Mouse (Mus musculus): ENCODE measurements around the gene Adcyap1.

The Adcyap1 gene

DNA sequence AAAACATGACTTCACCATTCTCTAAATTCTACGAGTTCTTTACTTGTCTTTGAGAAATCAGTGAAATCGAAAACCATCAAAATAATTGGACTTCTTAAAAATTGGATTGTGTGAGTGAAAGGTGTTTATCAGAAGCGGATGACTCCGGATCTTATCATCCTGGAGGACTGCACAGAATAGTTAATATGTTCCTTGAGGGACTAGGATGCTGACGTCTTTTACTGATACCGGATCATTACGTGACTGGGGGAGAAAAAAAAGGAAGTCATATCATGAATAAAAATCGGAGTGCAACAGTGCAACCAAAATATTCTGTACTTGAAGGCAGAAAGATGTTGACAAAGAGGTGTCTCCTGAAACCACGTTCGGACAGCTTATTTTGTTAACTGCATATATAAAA is at the start of gene Adcyap1:
Gene Adcyap1, plus strand, starts transcription at position 301 of the 400 bp plus-strand sequence.
- no peak for DNase-seq (ENCODE audit: extremely low read depth, insufficient read length, low spot score)

DNA sequence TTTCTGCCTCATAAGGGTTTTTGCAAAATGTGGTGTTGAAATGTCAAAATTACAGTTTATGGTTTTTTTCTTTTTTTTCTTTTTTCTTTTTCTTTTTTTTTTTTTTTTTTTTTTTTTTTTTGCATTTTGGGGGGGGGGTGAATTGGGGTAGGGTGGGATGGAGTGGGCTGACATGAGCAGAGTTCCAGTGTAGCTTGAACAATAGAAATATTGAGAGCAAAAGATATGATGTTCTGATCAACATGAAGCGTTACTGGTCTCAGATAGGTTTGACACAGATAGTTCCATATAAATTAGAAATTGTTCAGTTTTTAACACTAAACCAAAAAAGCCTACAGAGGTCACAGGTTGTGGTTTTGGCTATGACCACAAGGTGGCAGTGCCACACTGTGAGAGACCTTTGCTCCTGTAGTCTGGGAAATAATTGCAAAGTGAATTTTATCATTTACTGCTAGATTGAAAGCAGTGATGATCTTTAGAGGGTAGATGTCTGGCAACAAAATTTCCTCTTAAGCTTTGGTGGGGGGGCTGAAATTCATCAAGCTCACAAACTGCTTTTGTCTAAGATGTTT is 40.5 kb upstream of the Adcyap1 start:
- DNase-seq (ENCODE audit: extremely low read depth, insufficient read length, low spot score): peak; percentile 13

DNA sequence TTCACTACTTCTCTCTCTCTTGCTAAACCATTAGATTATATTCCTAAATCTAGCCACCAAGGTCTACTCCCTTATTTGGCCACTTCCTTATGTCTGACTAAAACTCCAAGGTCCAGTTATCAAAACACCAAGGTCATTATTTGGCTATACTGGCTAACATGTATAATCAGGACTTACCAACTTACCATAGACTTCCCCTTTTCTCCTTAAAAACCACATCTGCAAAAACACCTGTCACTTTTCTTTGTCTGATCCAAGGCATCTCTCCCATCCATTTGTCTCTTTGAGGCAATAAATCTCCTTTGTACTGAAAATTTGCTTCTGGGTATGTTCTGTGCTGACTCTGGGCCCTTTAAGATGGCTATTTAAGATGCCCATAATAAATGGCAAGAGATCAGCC is 29.2 kb upstream of the Adcyap1 start:
- no peak for DNase-seq (ENCODE audit: extremely low read depth, insufficient read length, low spot score)

DNA sequence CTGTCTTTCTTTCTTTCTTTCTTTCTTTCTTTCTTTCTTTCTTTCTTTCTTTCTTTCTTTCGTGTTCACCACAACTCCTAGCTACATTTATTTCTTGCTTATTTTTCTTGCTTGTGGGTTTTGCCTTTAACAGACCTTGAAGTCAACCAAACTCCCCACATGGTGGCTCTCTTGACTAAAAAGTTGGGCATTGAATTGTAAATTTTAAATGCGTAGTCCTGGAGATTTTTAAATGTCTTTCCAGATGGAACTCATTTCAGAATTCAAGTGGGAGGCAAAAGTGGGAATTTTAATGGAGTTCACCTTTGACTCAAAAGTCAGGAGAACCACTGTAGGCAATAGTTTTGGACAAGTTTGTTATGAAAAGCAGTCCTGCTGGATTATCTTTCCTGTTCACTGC is 2.0 kb upstream of the Adcyap1 start:
- no peak for DNase-seq (ENCODE audit: extremely low read depth, insufficient read length, low spot score)

DNA sequence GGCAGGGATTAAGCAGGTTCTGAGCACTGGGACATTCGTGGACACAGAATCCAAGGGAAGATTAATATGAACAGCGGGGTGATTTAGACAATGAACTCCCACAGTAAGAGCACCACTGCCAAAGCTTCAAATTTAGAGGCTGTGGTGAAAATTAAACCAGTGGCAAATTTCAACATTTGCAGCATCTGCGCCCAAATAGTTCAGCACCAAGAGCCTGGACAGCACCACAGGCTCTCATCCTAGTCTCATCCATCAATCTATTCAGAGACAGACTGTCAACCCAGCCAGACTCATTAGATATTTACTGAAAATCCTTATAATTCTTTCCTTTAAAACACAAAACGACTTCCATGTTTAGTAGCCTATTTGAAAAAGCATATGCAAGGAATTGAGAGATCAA is 604 bp upstream of the Adcyap1 start:
- DNase-seq (ENCODE audit: extremely low read depth, insufficient read length, low spot score): no peak

DNA sequence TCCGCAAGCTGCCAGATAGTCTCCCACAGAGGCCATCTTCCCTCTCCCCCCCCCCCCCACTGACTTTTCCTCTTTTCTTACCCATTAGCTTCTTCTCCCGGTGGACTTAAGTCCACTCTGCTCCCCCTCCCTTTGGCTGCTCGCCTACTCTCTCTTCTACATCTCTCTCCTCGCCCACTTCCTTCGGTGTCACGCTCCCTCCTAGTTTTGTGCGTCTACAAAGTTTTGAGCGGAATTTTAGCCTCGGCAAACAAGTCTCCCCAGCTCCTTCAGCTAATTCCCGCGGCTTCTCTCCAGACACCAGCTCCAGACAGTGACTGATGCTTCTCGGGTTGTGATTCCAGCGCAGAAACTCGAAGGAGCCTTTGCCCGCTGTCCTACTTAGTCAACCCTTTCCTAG is 401 bp downstream of the Adcyap1 start:
- DNase-seq (ENCODE audit: extremely low read depth, insufficient read length, low spot score): no peak

DNA sequence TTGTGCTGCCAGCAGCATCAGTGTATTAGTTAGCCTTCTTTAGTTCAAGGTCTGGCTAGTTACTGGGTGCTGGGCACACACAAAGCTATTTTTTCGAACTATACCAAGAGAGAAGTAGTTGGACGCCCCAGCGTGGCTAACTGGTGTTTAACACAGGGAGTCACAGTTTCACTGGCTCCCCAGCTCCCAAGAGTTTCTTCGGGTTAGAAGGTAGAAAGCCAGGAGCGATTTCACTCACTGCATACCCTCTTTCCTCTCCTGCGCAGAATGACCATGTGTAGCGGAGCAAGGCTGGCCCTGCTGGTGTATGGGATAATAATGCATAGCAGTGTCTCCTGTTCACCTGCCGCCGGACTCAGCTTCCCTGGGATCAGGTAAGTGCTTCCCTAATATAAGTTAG is 930 bp downstream of the Adcyap1 start:
- no peak for DNase-seq (ENCODE audit: extremely low read depth, insufficient read length, low spot score)

DNA sequence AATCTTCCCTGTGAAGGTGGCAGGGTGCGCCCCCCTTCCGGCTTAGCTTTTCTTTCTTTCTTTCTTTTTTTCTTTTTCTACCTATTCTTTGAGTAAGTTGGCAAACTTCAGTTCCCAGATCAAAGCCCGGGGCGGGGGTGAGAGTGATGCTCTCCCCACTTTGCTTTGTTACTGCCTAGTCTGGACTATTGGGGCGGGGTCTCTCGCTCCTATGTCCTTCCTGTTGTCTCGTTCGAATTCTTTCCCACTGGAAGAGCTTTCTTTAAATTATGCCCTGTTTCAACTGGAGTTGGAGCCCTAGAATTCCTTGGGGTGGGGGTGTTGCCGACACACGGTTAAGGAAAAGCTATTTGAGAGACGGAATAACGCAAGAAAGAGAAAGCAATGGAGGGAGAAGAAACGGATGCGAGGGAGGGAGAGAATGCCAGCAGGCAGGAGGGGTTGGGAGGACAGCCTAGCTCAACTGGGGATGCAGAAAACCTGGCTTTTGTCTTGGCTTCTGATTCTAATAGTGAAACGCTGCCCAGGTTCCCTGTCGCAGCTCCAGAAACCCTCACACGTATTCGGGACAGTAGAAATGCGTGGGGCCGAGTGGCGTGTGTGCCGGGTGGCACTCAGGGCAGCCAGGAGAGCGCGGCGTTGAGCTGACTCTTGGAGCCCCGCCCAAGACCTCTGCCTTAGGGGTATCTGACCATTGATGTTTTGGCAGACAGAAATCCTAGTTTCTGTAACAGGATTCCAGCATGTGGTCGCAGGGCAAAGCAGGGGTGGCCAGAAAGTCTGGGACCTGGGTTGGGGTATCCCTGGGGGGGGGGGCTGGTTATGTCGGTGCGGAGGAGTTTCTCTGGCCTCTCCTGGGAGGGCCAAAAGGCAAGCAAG is 1.8 kb downstream of the Adcyap1 start:
- DNase-seq (ENCODE audit: extremely low read depth, insufficient read length, low spot score): no peak

DNA sequence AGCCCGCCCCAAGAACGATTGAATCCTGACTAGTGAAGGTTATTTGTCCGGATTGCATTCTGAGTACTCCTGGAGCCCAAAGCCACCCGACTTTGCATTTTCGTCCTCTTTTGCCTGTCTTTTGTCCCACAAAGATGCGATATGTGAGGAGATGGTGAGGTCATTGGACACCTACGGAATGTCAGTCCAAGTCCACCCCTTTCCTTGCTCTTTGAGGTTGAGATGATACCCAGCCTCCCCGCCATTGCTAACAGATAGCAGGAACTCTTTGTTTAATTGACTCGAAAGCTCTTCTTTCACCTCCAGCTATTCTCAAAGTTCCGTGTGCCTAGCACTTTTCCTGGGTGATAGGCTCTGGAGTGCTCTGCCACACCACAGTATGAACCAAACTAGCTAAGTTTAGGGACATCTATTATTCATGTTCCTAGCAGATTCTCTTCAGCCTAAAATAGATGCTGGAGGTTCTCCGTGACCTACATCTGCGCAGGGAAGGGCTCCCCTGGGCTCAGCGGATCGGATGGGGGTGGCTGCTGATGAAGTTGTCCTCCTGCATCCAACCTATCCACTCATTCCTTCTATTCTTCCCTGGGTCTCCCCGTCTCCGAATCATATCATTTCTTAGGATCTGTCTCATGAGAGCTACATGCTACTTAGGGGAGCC is 2.6 kb downstream of the Adcyap1 start:
- no peak for DNase-seq (ENCODE audit: extremely low read depth, insufficient read length, low spot score)

DNA sequence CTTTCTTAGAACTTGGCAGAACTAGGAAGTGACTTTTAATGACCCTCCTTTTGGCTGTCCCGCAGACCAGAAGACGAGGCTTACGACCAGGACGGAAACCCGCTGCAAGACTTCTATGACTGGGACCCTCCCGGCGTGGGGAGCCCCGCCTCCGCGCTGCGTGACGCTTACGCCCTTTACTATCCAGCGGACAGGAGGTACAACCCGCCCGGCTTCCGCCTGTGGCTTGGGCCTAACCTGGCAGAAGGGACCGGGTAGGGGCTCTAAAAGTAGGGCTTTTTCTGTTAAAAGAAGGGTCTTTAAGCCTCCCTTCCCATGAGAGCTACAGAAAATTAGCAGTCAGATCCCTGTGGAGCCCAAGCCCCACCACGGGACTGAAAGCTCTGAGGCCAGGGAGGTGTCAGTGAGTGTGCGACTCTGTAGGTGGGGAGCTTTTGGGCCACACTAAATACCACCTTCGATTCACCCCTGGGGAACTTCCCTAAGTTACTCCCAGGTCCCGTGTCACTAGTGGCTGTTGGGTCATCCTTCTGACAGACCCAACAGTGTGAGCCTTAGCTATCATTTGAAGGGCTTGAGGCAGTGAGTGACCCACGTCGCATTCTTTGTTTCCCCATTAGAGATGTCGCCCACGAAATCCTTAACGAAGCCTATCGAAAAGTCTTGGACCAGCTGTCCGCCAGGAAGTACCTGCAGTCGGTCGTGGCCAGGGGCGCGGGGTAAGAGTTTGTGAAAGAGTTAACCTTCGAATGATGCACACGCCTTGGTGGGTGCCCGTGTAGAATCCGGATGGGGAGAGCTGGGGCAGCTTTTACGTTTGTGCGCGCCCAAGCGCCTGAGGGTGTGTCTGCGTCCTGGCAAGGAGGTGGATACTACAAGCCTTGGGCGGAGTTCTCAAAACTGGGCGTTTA is 3.6 kb downstream of the Adcyap1 start:
- DNase-seq (ENCODE audit: extremely low read depth, insufficient read length, low spot score): no peak

DNA sequence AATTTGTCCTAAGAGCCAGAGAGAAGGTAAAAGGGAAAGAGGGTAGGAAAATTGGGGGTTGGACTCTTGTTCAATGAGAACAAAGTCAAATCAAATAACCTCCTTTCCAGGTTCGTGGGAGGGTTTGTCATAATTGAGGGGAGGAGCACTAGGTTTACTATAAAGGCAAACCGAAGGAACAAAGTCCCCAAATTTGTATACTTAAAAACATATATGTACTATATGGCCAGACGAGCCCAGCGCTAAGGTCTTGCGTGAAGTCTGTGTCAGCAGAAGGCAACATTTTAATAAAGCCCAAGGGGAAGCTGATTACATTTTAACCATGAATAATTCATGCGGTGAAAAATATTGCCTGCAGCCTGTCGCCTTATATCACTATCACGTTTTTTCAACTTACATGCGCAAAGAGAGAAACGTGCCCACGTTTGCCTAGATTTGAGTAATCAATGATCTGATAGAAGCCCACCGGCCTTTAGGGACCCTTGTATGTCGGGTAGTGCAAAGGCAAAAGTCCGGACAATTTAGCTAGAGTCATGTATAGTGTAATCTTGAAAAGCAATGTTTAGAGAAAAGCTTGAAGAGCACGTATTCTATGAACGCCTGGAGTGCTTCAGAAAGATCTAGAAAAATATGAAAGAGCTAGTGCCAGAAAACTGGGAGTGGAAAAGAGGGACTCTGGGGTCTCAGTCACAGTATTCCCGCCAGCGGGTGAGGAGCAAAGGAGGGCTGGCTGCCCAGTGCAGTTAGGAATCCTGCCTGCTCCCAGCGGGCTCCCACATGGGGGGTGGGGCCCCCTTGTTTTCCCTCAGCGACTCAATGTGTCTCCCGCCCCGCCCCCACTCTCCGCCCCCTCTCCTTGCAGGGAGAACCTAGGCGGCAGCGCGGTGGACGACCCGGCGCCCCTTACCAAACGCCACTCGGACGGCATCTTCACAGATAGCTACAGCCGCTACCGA is 4.5 kb downstream of the Adcyap1 start:
- DNase-seq (ENCODE audit: extremely low read depth, insufficient read length, low spot score): no peak

DNA sequence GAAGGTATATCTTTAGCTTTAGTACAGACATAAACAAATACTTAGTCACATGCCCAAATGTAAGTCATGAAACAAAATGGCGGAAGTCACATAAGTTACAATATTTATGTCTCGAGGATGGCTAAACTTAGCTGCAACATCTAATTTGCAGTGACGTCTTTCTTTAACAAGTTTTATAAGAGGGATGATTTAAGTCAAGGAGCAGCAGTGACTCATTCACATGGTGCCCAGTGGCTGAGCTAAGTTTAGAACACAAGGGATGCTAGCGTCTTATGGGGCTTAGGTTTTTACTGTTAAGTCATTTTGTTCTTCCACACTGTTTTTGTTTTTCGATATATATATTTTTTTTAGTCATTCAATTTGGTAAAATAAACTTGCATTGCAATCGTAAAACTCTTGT is 19.0 kb downstream of the Adcyap1 start:
- DNase-seq (ENCODE audit: extremely low read depth, insufficient read length, low spot score): no peak

DNA sequence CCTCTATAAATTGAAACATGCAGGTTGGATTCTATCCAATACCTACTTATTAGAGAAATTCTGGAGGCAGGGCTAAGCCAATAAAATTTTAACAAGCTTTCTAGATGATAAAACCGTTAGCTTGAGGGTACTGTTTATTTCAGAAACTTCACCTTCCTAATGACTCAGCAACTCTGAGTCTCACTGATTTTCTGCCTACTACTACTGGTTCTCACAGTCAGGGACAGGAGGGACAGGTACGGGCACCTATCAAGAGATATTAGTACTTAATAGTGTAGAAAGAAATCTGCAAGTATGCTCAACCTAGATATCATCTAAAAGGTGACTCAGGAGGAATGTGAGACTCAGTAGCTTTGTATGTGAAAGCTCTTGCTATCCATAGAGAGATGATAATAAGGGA is 19.8 kb downstream of the Adcyap1 start:
- no peak for DNase-seq (ENCODE audit: extremely low read depth, insufficient read length, low spot score)

DNA sequence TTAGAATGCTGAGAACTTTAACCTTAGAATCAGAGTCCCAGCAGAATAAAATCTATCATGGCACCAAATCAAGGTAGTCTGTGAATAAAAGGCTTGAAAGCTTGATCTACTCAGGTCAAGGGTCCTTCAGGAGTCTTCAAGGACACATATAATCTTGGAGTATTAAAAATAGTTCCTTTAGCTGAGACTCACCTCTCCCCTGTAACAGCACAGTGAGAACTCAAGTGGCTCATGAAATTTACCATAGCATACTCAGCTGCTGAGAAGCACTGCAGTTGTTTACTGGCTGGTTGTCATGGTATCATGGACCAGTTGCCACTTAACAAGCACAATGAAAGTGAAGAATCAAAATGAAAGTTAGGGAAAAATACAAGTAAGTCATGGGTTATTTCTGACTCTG is 38.5 kb downstream of the Adcyap1 start:
- no peak for DNase-seq (ENCODE audit: extremely low read depth, insufficient read length, low spot score)

Measured in 3134 (cell line).